Mouse (Mus musculus) embryonic fibroblast, embryonic 13.5 days (primary cell): ENCODE measurements around the gene Cpn2.

Experiments
- CTCF ChIP-seq: IDR thresholded peaks from 2 replicates; pipeline ENCODE4 v1.5.1; 2011; ENCODE audit warnings: mild to moderate bottlenecking, control low read depth, low read length, moderate library complexity, borderline replicate concordance; ENCODE audit not compliant: insufficient read depth
- POLR2A ChIP-seq: IDR thresholded peaks from 2 replicates; pipeline ENCODE4 v1.6.1; 2011; ENCODE audit warnings: low read depth, mild to moderate bottlenecking, control low read depth, low read length, moderate library complexity

GRCm38 (mm10) chr16:30271223-30271761 is 4.0 kb upstream of the Cpn2 start:
- TF ChIP-seq CTCF (no peak), POLR2A (0 out of 2 replicates have a peak, but pooled peaks have one; percentile 19)
